Mouse (Mus musculus): ENCODE measurements around the gene Ints14. TPM values are rescaled to one million over a fixed set of nuclear protein-coding genes. Genes with fewer than 3 reads are reported as not detected.
A peak's percentile ranks its signal among the peaks of the same experiment; 100 is the strongest.
"Not testable (repeated sequence)": the region's sequence is repeated elsewhere in the genome, so short reads cannot be mapped to it uniquely, and the experiment has no call there.

Gene Ints14
- polyA plus RNA-seq, 1 experiment from 2014 or later, result 77.0 TPM

DNA sequence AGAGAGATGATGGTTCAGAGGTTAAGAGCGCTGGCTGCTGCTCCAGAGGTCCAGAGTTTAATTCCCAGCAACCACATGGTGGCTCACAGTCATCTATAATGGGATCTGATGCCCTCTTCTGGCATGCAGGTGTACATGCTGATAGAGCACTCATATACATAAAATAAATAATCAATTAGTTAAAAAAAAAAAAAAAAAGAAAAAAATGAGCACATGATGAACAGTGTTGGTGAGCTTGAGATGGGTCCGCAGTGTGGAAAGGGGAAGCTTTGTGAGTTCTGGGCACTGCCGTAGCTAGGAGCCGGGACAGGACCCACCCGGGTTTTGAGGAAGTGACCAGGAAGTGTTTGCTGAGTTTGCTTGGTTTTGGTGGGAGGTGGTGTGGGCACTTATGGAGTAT lies 70.7 kb downstream of the Ints14 start:
- not testable (repeated sequence) for H3K27me3 ChIP-seq (ENCODE audit: control insufficient read depth, insufficient read depth, low read length); H3K27ac ChIP-seq (ENCODE audit: low read depth, low read length); H3K36me3 ChIP-seq (ENCODE audit: control insufficient read depth, insufficient read depth, low read length); H3K4me1 ChIP-seq (replicated peaks; ENCODE audit: control insufficient read depth, insufficient read depth, low read length); H3K4me3 ChIP-seq (ENCODE audit: low read depth, low read length); DNase-seq (ENCODE audit: low spot score); H3K9ac ChIP-seq (ENCODE audit: low read length); H3K4me2 ChIP-seq (ENCODE audit: low read depth, low read length, severe bottlenecking); ATAC-seq (replicated peaks; ENCODE audit: low FRiP score); H3K9me3 ChIP-seq (ENCODE audit: control insufficient read depth, low read length)
- WGBS, result 75% methylated on average over 5 of the region's 5 CpGs

DNA sequence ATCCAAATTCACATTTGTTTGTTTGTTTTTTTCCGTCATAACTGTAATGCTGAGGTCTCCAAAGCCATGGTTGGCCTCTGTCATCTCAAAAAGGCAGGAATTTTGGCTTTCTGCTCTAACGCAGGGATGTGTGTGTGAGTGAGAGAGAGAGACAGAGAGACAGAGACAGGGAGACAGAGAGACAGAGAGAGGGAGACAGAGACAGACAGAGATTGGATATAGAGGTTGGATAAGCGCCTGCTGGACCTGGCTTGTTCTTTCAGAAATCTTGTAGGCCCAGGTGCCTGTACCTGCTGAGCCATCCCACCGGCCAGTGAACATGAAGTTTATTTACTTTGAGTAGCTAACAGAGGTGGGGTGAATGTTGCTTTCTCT lies 71.2 kb downstream of the Ints14 start:
- Histone ChIP-seq H3K4me2 (ENCODE audit: low read depth, low read length, severe bottlenecking) (peak overlapping the region; percentile 24; the same call in 1 of the 2 replicates), H3K9me3 (ENCODE audit: control insufficient read depth, low read length) (no peaks in the 10 kb centered on the region), H3K4me1 (replicated peaks; ENCODE audit: control insufficient read depth, insufficient read depth, low read length) (peaks cover 7% of the 10 kb centered on the region; the same call in 1 of the 2 replicates), H3K27ac (ENCODE audit: low read depth, low read length) (0 out of 2 replicates have a peak overlapping the region, but pooled peaks have one; percentile 78), H3K36me3 (ENCODE audit: control insufficient read depth, insufficient read depth, low read length) (no peaks in the 10 kb centered on the region), H3K9ac (ENCODE audit: low read length) (no peak overlapping the region; the same call in 1 of the 2 replicates), H3K4me3 (ENCODE audit: low read depth, low read length) (peak overlapping the region; percentile 99; the same call in 1 of the 2 replicates), H3K27me3 (ENCODE audit: control insufficient read depth, insufficient read depth, low read length) (no peaks in the 10 kb centered on the region)
- DNase-seq (ENCODE audit: low spot score), result no peak
- ATAC-seq (replicated peaks; ENCODE audit: low FRiP score), result no peak; the same call in 1 of the 2 replicates
- WGBS, result 41% methylated on average over 4 of the region's 4 CpGs

DNA sequence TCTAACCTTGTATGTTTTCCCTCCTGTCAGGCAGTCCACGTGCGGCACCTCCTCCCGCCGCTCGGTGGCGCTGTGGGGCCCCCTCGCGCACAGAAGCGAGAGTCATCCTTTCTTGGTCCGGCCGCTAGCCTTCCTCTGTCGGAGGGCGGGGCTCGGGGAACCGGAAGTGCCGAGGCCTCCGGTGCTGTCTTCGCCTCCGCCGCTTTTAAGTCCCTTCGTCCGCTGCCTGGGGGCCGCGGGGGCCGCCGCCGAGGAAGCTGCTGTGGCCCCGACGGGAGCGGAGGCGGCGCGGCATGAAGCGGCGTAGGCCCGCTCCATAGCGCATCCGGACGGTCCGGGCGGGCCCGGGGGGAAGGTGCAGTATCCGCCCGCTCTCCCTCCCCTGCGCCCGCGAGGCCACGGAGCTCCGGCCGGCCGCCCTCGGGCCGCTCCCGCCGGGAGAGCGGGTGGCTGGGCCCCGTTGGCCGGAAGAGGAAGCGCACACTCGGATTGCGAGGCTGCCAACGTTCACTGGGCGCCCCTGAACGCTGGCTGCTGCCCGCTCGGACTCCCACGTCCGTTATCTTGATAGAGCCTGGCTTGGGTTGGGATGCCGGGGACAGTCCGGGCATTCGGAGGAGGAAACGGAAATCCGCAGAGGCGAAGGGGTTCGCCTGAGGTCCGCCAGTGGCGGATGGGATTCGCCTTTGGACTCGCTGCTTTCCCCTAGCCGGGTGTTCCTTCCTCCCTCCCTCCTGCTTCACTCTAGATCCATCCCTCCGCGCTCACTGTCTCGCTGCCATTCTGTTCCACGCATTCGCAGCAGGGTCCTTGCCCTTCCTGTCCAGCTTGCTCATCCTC lies 71.8 kb downstream of the Ints14 start, which contains the start of gene Dpp8:
Gene Dpp8, plus strand, starts transcription at position 146 of the 840 bp plus-strand sequence.
- H3K27me3 ChIP-seq (ENCODE audit: control insufficient read depth, insufficient read depth, low read length), result no peaks in the 10 kb centered on the region
- DNase-seq (ENCODE audit: low spot score) (peak; percentile 96), ATAC-seq (replicated peaks; ENCODE audit: low FRiP score) (peak; percentile 87)
- H3K9me3 ChIP-seq (ENCODE audit: control insufficient read depth, low read length), result no peaks in the 10 kb centered on the region
- H3K4me3 ChIP-seq (ENCODE audit: low read depth, low read length), result peak within 1 kb of the TSS; percentile 99
- under 1% methylated on average over 84 of the region's 85 CpGs for WGBS
- H3K4me1 ChIP-seq (replicated peaks; ENCODE audit: control insufficient read depth, insufficient read depth, low read length), result peaks cover 7% of the 10 kb centered on the region; the same call in 1 of the 2 replicates
- H3K4me2 ChIP-seq (ENCODE audit: low read depth, low read length, severe bottlenecking), result peak within 1 kb of the TSS; percentile 94
- peak within 1 kb of the TSS; percentile 78 for H3K27ac ChIP-seq (ENCODE audit: low read depth, low read length)
- no peaks in the 10 kb centered on the region for H3K36me3 ChIP-seq (ENCODE audit: control insufficient read depth, insufficient read depth, low read length)
- H3K9ac ChIP-seq (ENCODE audit: low read length), result peak within 1 kb of the TSS; percentile 95

DNA sequence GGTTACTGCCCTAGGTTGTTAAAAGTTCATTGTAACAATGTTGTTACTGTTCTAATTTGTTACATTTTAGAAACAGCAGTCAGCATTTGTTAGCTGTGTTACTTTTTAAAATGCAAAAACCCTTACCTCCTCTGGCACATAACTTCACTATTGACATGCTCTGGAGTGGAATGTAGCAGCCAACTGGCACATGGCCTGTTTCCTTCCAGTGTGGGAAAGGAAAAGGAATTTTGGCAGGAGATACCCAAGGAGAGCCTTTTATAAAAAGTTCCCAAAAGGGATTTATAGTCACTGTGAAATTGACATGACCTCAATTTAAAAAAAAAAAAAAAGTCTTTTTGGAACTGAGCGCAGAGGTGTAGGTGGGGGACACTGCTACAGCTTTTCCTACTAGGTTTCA lies 75.8 kb downstream of the Ints14 start:
- 100% methylated on average over 1 of the region's 1 CpGs for WGBS
- no peak for DNase-seq (ENCODE audit: low spot score)
- no peaks in the 10 kb centered on the region for H3K9me3 ChIP-seq (ENCODE audit: control insufficient read depth, low read length)
- peaks cover 12% of the 10 kb centered on the region; the same call in 1 of the 2 replicates for H3K36me3 ChIP-seq (ENCODE audit: control insufficient read depth, insufficient read depth, low read length)
- peaks cover 7% of the 10 kb centered on the region; the same call in 1 of the 2 replicates for H3K4me1 ChIP-seq (replicated peaks; ENCODE audit: control insufficient read depth, insufficient read depth, low read length)
- H3K4me3 ChIP-seq (ENCODE audit: low read depth, low read length), result no peak overlapping the region
- ATAC-seq (replicated peaks; ENCODE audit: low FRiP score), result no peak
- H3K27me3 ChIP-seq (ENCODE audit: control insufficient read depth, insufficient read depth, low read length), result no peaks in the 10 kb centered on the region
- no peak overlapping the region for H3K4me2 ChIP-seq (ENCODE audit: low read depth, low read length, severe bottlenecking)
- no peak overlapping the region for H3K9ac ChIP-seq (ENCODE audit: low read length)
- no peak overlapping the region for H3K27ac ChIP-seq (ENCODE audit: low read depth, low read length)

Small RNAs within 50 kb of the gene (microRNA-seq; reads per million reads assigned to microRNA genes)
- not detected for gene Gm25640 (ENCODE audit: insufficient number of aligned reads)

Other genes with a start within 250 kb of the Ints14 start
- 253 and 282 TPM in 2 replicates for gene Rab11a, start 223.1 kb upstream of the Ints14 start, polyA plus RNA-seq (2014; fragmentation: Nextera tagmentation; extraction: Ambion mirVana)
- gene Dennd4a, start 149.6 kb upstream of the Ints14 start, polyA plus RNA-seq (2014; fragmentation: Nextera tagmentation; extraction: Ambion mirVana), result 9.8 and 10.7 TPM in 2 replicates
- 0.05 and 0.07 TPM in 2 replicates for gene Slc24a1, start 9.3 kb upstream of the Ints14 start, polyA plus RNA-seq (2014; fragmentation: Nextera tagmentation; extraction: Ambion mirVana)
- gene Hacd3, start 60.8 kb downstream of the Ints14 start, polyA plus RNA-seq (2014; fragmentation: Nextera tagmentation; extraction: Ambion mirVana), result 111 and 120 TPM in 2 replicates
- 43.9 and 44.8 TPM in 2 replicates for gene Dpp8, start 71.5 kb downstream of the Ints14 start, polyA plus RNA-seq (2014; fragmentation: Nextera tagmentation; extraction: Ambion mirVana)
- 14.9 and 15.8 TPM in 2 replicates for gene Igdcc4, start 140.6 kb downstream of the Ints14 start, polyA plus RNA-seq (2014; fragmentation: Nextera tagmentation; extraction: Ambion mirVana)
- 81.2 and 83.8 TPM in 2 replicates for gene Igdcc3, start 180.3 kb downstream of the Ints14 start, polyA plus RNA-seq (2014; fragmentation: Nextera tagmentation; extraction: Ambion mirVana)
- 5.4 and 6.6 TPM in 2 replicates for gene Parp16, start 234.4 kb downstream of the Ints14 start, polyA plus RNA-seq (2014; fragmentation: Nextera tagmentation; extraction: Ambion mirVana)

All from forebrain, embryonic 11.5 days (tissue).